Comparison of ENCODE assay signal across 8 mouse cellular contexts in genomic region chr10:128344568-128345275, GRCm38 (mm10). TPM values are rescaled to one million over a fixed set of nuclear protein-coding genes. Genes with fewer than 3 reads are reported as not detected.
DNase-seq lines count a peak whose midpoint lies in the region; ATAC-seq and TF ChIP-seq lines count a peak whose summit lies in the region.

No protein-coding gene starts in this region.

- no peak overlapping the region for H3K4me2 ChIP-seq in embryonic facial prominence, embryonic 11.5 days (ENCODE audit: low read depth, low read length)

- 72% methylated on average over 7 of the region's 7 CpGs for WGBS in embryonic facial prominence, embryonic 11.5 days
- WGBS in lung, adult 2 months = 4% methylated on average over 7 of the region's 7 CpGs

- no peaks in the 10 kb centered on the region for H3K9me3 ChIP-seq in embryonic facial prominence, embryonic 11.5 days (replicated peaks; ENCODE audit: control insufficient read depth, low read length)

- H3K36me3 ChIP-seq in embryonic facial prominence, embryonic 11.5 days (replicated peaks; ENCODE audit: control insufficient read depth, insufficient read depth, low read depth, low read length) = no peaks in the 10 kb centered on the region

- H3K9ac ChIP-seq in embryonic facial prominence, embryonic 11.5 days (replicated peaks; ENCODE audit: low read length) = no peak overlapping the region

- no peak for TF ChIP-seq POLR2A in lung, adult 2 months (IDR thresholded peaks at IDR 0.05; ENCODE audit: borderline replicate concordance, extremely low read depth, low read depth, low read length)

- no peak overlapping the region for H3K4me3 ChIP-seq in embryonic facial prominence, embryonic 11.5 days (ENCODE audit: low read depth, low read length)
- H3K4me3 ChIP-seq in lung, adult 2 months (replicated peaks; ENCODE audit: extremely low read depth, low read depth, low read length) = peak overlapping the region; percentile 36

- no peaks in the 10 kb centered on the region for H3K27me3 ChIP-seq in embryonic facial prominence, embryonic 11.5 days (ENCODE audit: control insufficient read depth, insufficient read depth, low read length)

- H3K4me1 ChIP-seq in embryonic facial prominence, embryonic 11.5 days (ENCODE audit: control insufficient read depth, insufficient read depth, low read length) = no peaks in the 10 kb centered on the region
- H3K4me1 ChIP-seq in lung, adult 2 months (ENCODE audit: control insufficient read depth, insufficient read depth, low read length) = peaks cover 4% of the 10 kb centered on the region; the same call in 1 of the 2 replicates

- TF ChIP-seq CTCF in lung, adult 2 months (IDR thresholded peaks at IDR 0.05; ENCODE audit: insufficient read depth, low read length) = no peak

- DNase-seq in CD4-positive helper T cell, adult 2 months (ENCODE audit: low read depth, low spot score) = peak; percentile 92
- peak; percentile 93 for DNase-seq in MEL-GATA-1-ER (ENCODE audit: extremely low read depth, low read depth)
- peak; percentile 25 for DNase-seq in embryonic facial prominence, embryonic 11.5 days (ENCODE audit: low spot score)
- peak; percentile 85 to 86 for DNase-seq in heart, adult 9 months (ENCODE audit: low spot score in 2 of 2)
- peak; percentile 78 for DNase-seq in kidney, postnatal 10 days
- DNase-seq in lung, adult 2 months = peak; percentile 72
- peak; percentile 76 to 78 for DNase-seq in right cerebral cortex, adult 2 months (ENCODE audit: low spot score in 2 of 2)
- peak; percentile 46 to 66 for DNase-seq in urinary bladder, postnatal 4 days (ENCODE audit: low spot score in 2 of 2)

- no peak overlapping the region for H3K27ac ChIP-seq in embryonic facial prominence, embryonic 11.5 days (replicated peaks; ENCODE audit: low read depth, low read length)

- ATAC-seq in embryonic facial prominence, embryonic 11.5 days (replicated peaks; ENCODE audit: insufficient number of reproducible peaks, low FRiP score, low TSS enrichment, low read depth) = no peak; the same call in 1 of the 2 replicates

RNA-seq across cellular contexts. Expression of gene Cs, which starts 7.2 kb away (rescaled TPM):
- polyA plus RNA-seq in embryonic facial prominence, embryonic 11.5 days (2014; fragmentation: Nextera tagmentation; extraction: Ambion mirVana) = 246 and 258 TPM in 2 replicates
- 95.6 and 150 TPM in 2 replicates for polyA plus RNA-seq in lung, adult 2 months (2012; rRNA removed)

RNA-seq across cellular contexts. Expression of gene Cnpy2, which starts 22.5 kb away (rescaled TPM):
- 288 and 305 TPM in 2 replicates for polyA plus RNA-seq in embryonic facial prominence, embryonic 11.5 days (2014; fragmentation: Nextera tagmentation; extraction: Ambion mirVana)
- 32.0 and 55.9 TPM in 2 replicates for polyA plus RNA-seq in lung, adult 2 months (2012; rRNA removed)

RNA-seq across cellular contexts. Expression of gene Coq10a, which starts 24.1 kb away (rescaled TPM):
- polyA plus RNA-seq in embryonic facial prominence, embryonic 11.5 days (2014; fragmentation: Nextera tagmentation; extraction: Ambion mirVana) = 13.2 and 13.5 TPM in 2 replicates
- 28.9 and 48.7 TPM in 2 replicates for polyA plus RNA-seq in lung, adult 2 months (2012; rRNA removed)

RNA-seq across cellular contexts. Expression of gene Ankrd52, which starts 32.2 kb away (rescaled TPM):
- polyA plus RNA-seq in embryonic facial prominence, embryonic 11.5 days (2014; fragmentation: Nextera tagmentation; extraction: Ambion mirVana) = 9.3 and 10.4 TPM in 2 replicates
- polyA plus RNA-seq in lung, adult 2 months (2012; rRNA removed) = 24.5 and 31.6 TPM in 2 replicates

RNA-seq across cellular contexts. Expression of gene Pan2, which starts 41.6 kb away (rescaled TPM):
- polyA plus RNA-seq in embryonic facial prominence, embryonic 11.5 days (2014; fragmentation: Nextera tagmentation; extraction: Ambion mirVana) = 33.6 and 35.2 TPM in 2 replicates
- 22.8 and 30.7 TPM in 2 replicates for polyA plus RNA-seq in lung, adult 2 months (2012; rRNA removed)

Comparison
In these comparisons a context has a peak if more than half of its experiments do, and no peak if none do; other contexts are left out.
1. DNase-seq: peak in every context shown above with its lines; median percentile 93 in MEL-GATA-1-ER; 92 in CD4-positive helper T cell, adult 2 months; 86 in heart, adult 9 months; 78 in kidney, postnatal 10 days; 77 in right cerebral cortex, adult 2 months; 72 in lung, adult 2 months; 56 in urinary bladder, postnatal 4 days; 25 in embryonic facial prominence, embryonic 11.5 days.